Mouse (Mus musculus) bone marrow macrophage, adult 2 months (primary cell): ENCODE results near the gene Apol8. TPM values are rescaled to one million over a fixed set of nuclear protein-coding genes. Genes with fewer than 3 reads are reported as not detected.
A peak's percentile ranks its signal among the peaks of the same experiment; 100 is the strongest.

Experiments
- H3K27ac ChIP-seq: 2 replicates; pipeline ENCODE4 v1.5.1; 2012; ENCODE audit warnings: low read depth, low read length; ENCODE audit not compliant: insufficient read depth
- H3K4me1 ChIP-seq: 2 replicates; pipeline ENCODE4 v1.6.1; 2012; ENCODE audit warnings: low read length; ENCODE audit not compliant: control insufficient read depth, insufficient read depth
- H3K4me3 ChIP-seq: 2 replicates; pipeline ENCODE4 v1.5.1; 2012; ENCODE audit warnings: mild to moderate bottlenecking, low read length, moderate library complexity; ENCODE audit not compliant: insufficient read depth
- CTCF ChIP-seq: IDR thresholded peaks from 2 replicates; pipeline ENCODE4 v1.5.1; 2012; ENCODE audit warnings: low read depth, mild to moderate bottlenecking, low read length, moderate library complexity
- POLR2A ChIP-seq: IDR thresholded peaks from 2 replicates; pipeline ENCODE4 v1.6.1; 2012; ENCODE audit warnings: mild to moderate bottlenecking, low read depth, low read length, borderline replicate concordance
- polyA plus RNA-seq: library from polyadenylated mRNA; stranded (reverse); fragments of >200 nt; gene quantifications from 2 replicates; pipeline ENCODE4 v1.2.4, GENCODE M21; 2012; ENCODE audit not compliant: missing spikeins, insufficient read depth, insufficient read length

Apol8 gene
- polyA plus RNA-seq, 1 experiment: not detected

DNA sequence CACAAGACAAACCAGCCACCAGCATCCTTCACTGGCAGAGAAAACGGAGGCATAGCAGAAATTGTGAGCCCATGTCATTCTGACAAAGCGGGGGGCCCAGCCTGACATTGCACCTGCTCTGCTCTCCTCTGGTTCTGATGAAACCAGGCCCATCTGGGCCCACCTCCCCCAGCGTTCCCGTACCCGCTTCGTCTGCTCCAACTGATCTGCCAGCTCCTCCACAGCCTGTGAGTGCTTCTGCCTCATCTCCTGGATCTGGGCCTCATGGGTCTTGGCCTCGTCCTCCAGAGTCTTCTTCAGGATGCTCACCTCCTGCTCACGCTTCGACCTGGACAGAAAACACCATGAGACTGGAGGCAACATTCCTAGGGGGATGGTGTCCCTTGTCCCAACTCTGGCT is 14.1 kb upstream of the Apol8 start:
- Histone ChIP-seq H3K27ac (no peak overlapping the region), H3K4me3 (no peak overlapping the region), H3K4me1 (peaks cover 8% of the 10 kb centered on the region)
- TF ChIP-seq CTCF (no peak), POLR2A (no peak)

DNA sequence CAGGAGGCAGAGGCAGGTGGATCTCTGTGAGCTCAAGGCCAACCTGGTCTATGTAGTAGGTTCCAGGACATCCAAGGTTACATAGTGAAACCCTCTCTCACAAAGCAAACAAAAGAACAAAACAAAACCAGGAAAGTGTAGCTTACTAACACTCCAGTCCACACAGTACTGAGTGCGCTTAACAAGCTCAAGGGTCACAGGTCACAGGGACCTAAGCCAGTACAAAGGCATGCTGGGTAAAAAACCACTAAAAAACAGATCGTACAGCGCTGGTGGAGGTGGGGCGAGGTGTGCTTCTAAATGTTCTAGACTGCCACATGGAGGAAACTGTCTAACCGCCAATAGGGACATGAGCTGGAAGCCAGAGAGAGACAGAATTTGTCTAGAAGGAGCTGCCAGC is 13.5 kb upstream of the Apol8 start:
- H3K27ac ChIP-seq: no peak overlapping the region
- TF ChIP-seq CTCF: no peak
- TF ChIP-seq POLR2A: no peak
- H3K4me3 ChIP-seq: no peak overlapping the region
- H3K4me1 ChIP-seq: peaks cover 11% of the 10 kb centered on the region

DNA sequence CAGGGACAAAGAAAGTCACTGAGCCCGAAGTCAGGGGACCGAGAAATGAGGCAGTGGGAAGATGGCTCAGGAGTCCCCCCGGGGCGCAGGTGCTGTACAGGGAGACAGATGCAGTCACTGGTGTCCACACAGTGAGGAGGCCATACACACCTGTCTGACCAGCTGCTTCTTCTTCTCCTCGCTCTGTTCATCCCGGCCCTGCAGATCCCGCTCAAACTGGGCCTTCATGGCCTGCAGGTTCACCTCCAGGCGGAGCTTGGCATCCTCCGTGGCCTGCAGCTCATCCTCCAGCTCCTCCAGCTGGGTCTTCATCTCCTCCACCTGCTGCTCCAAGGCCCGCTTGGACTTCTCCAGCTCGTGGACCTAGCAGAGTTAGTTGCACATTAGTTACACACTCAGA is 10.2 kb upstream of the Apol8 start:
- TF ChIP-seq POLR2A: no peak
- no peak for TF ChIP-seq CTCF
- Histone ChIP-seq H3K4me1 (peaks cover 20% of the 10 kb centered on the region), H3K4me3 (no peak overlapping the region), H3K27ac (no peak overlapping the region)

- Histone ChIP-seq H3K4me3 (no peak overlapping the region), H3K4me1 (peaks cover 18% of the 10 kb centered on the region), H3K27ac (peak overlapping the region; percentile 92; the same call in 1 of the 2 replicates)
- no peak for TF ChIP-seq POLR2A
- no peak for TF ChIP-seq CTCF
These were observed 8.8 kb upstream of the Apol8 start for GRCm38 (mm10) chr15:77765484-77766093.

- TF ChIP-seq CTCF: no peak
- Histone ChIP-seq H3K4me1 (peaks cover 18% of the 10 kb centered on the region), H3K27ac (peak overlapping the region; percentile 92), H3K4me3 (no peak overlapping the region)
These were observed 7.7 kb upstream of the Apol8 start for GRCm38 (mm10) chr15:77764391-77765006.

GRCm38 (mm10) chr15:77763702-77764101 is 6.9 kb upstream of the Apol8 start:
- TF ChIP-seq POLR2A (no peak), CTCF (no peak)
- Histone ChIP-seq H3K4me3 (no peak overlapping the region), H3K27ac (peak overlapping the region; percentile 92), H3K4me1 (peaks cover 18% of the 10 kb centered on the region)

- TF ChIP-seq CTCF (no peak), POLR2A (no peak)
- Histone ChIP-seq H3K4me3 (no peak overlapping the region), H3K27ac (no peak overlapping the region), H3K4me1 (peaks cover 18% of the 10 kb centered on the region)
These were observed 6.2 kb upstream of the Apol8 start for GRCm38 (mm10) chr15:77763050-77763449.

- Histone ChIP-seq H3K4me1 (peaks cover 18% of the 10 kb centered on the region), H3K27ac (no peak overlapping the region), H3K4me3 (no peak overlapping the region)
- TF ChIP-seq CTCF: 0 out of 2 replicates have a peak, but pooled peaks have one; percentile 6
- TF ChIP-seq POLR2A: no peak
These were observed 5.0 kb upstream of the Apol8 start for GRCm38 (mm10) chr15:77761561-77762380.

GRCm38 (mm10) chr15:77761083-77761482 is 4.3 kb upstream of the Apol8 start:
- Histone ChIP-seq H3K4me1 (peaks cover 18% of the 10 kb centered on the region), H3K4me3 (no peak overlapping the region), H3K27ac (no peak overlapping the region)
- TF ChIP-seq CTCF (no peak), POLR2A (no peak)

DNA sequence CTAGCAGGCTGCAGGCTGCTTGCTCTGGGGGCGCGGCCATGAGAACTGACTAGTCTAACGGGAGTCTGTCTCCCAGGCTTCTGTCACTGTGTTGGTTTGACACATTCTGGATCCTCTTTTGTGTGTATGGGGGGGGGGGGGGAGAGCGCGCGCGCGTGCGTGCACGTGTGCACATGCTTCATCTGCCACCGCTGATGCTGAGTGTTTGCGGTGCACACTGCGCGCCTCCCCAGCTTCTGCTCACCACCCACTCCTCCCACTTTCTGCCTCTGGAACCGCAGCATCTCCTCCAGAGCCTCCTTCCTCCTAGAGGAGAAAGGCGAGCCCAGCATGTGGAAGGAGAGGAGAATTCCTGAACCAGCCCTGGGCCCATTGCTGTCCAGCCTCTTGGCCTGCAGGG is 3.2 kb upstream of the Apol8 start:
- H3K4me1 ChIP-seq: peaks cover 11% of the 10 kb centered on the region
- no peak overlapping the region for H3K27ac ChIP-seq
- H3K4me3 ChIP-seq: no peak overlapping the region
- no peak for TF ChIP-seq POLR2A
- TF ChIP-seq CTCF: no peak
